Mouse (Mus musculus) heart, postnatal 0 days (tissue): ENCODE measurements around the gene Zfp598.

Experiments
- CTCF ChIP-seq: IDR thresholded peaks from 2 replicates; pipeline ENCODE4 v1.5.1; 2016; ENCODE audit warnings: antibody characterized with exemption, control low read depth, low read depth
- EP300 ChIP-seq: IDR thresholded peaks from 2 replicates; pipeline ENCODE4 v1.6.1; 2016; ENCODE audit warnings: antibody characterized with exemption, low read depth

GRCm38 (mm10) chr17:24638840-24639239 lies 30.6 kb upstream of the Zfp598 start:
- no peak for TF ChIP-seq CTCF
- no peak for TF ChIP-seq EP300
